Mouse (Mus musculus) testis, postnatal 10 days (tissue): ENCODE measurements around the gene Prpf4.
A peak's percentile ranks its signal among the peaks of the same experiment; 100 is the strongest.

Source experiments
- DNase-seq: peaks from one replicate; pipeline ENCODE4 v3.0.0; 2021; ENCODE audit warnings: low spot score

The Prpf4 gene

GRCm38 (mm10) chr4:62389592-62390512 is 18.7 kb upstream of the Prpf4 start:
- no peak for DNase-seq

- no peak for DNase-seq
Observed at GRCm38 (mm10) chr4:62391892-62392291, 16.7 kb upstream of the Prpf4 start.

- no peak for DNase-seq
Observed at GRCm38 (mm10) chr4:62393459-62393858, 15.1 kb upstream of the Prpf4 start.

- DNase-seq, result no peak
Observed at GRCm38 (mm10) chr4:62395806-62396205, 12.8 kb upstream of the Prpf4 start.

- DNase-seq, result no peak
Observed at GRCm38 (mm10) chr4:62397616-62398365, 10.8 kb upstream of the Prpf4 start.

- DNase-seq, result no peak
Observed at GRCm38 (mm10) chr4:62398956-62399355, 9.6 kb upstream of the Prpf4 start.

GRCm38 (mm10) chr4:62406133-62406532 is 2.5 kb upstream of the Prpf4 start:
- no peak for DNase-seq

- DNase-seq, result peak; percentile 50
Observed at GRCm38 (mm10) chr4:62407730-62408582, 641 bp upstream of the Prpf4 start.

- DNase-seq, result no peak
Observed at GRCm38 (mm10) chr4:62409615-62410014, 1.0 kb downstream of the Prpf4 start.

- no peak for DNase-seq
Observed at GRCm38 (mm10) chr4:62410325-62410724, 1.7 kb downstream of the Prpf4 start.

- DNase-seq, result no peak
Observed at GRCm38 (mm10) chr4:62411606-62412005, 3.0 kb downstream of the Prpf4 start.

- no peak for DNase-seq
Observed at GRCm38 (mm10) chr4:62418448-62418847, 9.9 kb downstream of the Prpf4 start.

GRCm38 (mm10) chr4:62419091-62419490 is 10.5 kb downstream of the Prpf4 start:
- no peak for DNase-seq

GRCm38 (mm10) chr4:62425891-62426290 is 17.3 kb downstream of the Prpf4 start:
- DNase-seq, result no peak

- peak; percentile 53 for DNase-seq
Observed at GRCm38 (mm10) chr4:62427978-62428758, 19.6 kb downstream of the Prpf4 start.

- no peak for DNase-seq
Observed at GRCm38 (mm10) chr4:62429616-62430015, 21.0 kb downstream of the Prpf4 start.

- DNase-seq, result no peak
Observed at GRCm38 (mm10) chr4:62430678-62431077, 22.1 kb downstream of the Prpf4 start.

- no peak for DNase-seq
Observed at GRCm38 (mm10) chr4:62431522-62431921, 22.9 kb downstream of the Prpf4 start.

GRCm38 (mm10) chr4:62433939-62434870 is 25.6 kb downstream of the Prpf4 start:
- DNase-seq, result no peak

GRCm38 (mm10) chr4:62435081-62435480 is 26.5 kb downstream of the Prpf4 start, which contains the start of gene Rnf183:
Gene Rnf183 (minus strand): TSS chr4:62435252.
- DNase-seq, result no peak
